Mouse (Mus musculus): ENCODE data around the gene Tnrc6b.

DNA sequence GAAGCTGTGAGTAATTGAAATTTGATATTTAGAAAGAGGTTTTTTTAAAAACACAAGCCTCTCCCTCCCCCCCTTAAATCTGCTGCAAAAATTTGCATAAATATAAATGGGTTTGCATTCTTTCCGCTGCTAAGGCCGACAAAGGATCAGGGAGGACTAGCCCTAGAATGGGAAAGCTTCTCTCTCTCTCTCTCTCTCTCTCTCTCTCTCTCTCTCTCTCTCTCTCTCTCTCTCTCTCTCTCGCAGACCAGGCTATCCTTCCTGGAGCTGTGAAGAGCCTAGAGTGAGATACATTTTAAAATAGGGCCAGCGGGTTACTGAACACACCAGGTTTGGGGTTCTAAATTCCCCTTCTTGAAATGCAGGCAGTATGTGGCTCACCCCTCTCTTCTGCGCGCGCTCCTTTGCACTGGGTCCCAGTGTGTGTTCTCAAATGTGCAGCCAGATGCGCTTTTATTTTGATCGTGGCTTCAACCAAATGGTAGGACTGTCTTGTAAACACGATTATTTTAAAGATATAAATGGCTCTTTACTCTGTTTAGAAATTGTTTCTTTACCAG, 88.0 kb downstream of the Tnrc6b start:
- TF ChIP-seq POLR2AphosphoS5 (IDR thresholded peaks at IDR 0.05; ENCODE audit: borderline replicate concordance, low read depth, low read length) (peak; percentile 18; the same call in 1 of the 2 replicates), POLR2A (IDR thresholded peaks at IDR 0.05; ENCODE audit: control insufficient read depth in 1 of 2, insufficient read depth in 1 of 2, low read depth in 1 of 2, low read length in 2 of 2, poor library complexity in 1 of 2) (peak; percentile 37 to 45; a peak in 1 of 4 replicates), GATA1 (IDR thresholded peaks at IDR 0.05; ENCODE audit: low read depth, low read length) (no peak)

Measured in MEL (cell line).